Mouse (Mus musculus) lung, embryonic 16.5 days (tissue): ENCODE measurements at regions not wholly inside any gene's neighbourhood (a gene's known extent, or its start where the extent isn't known, plus 50 kb on each side); places are given as distances from the start of the nearest gene placed in this dataset.

Experiments
- ATAC-seq: fragments of 200-750 bp; cut with Nextera tagmentation; 2 replicates; pipeline ENCODE4 v1.8.0; 2017; ENCODE audit warnings: low read depth, mild to moderate bottlenecking, moderate library complexity
- H3K27ac ChIP-seq: fragments of 300-500 bp; sonication (generic); 2 replicates; pipeline ENCODE4 v1.5.1; 2014; ENCODE audit warnings: mild to moderate bottlenecking, control low read depth, low read length
- H3K27me3 ChIP-seq: fragments of 300-500 bp; sonication (generic); 2 replicates; pipeline ENCODE4 v1.6.1; 2014; ENCODE audit warnings: low read depth, low read length, mixed read lengths; ENCODE audit not compliant: control insufficient read depth, insufficient read depth
- H3K36me3 ChIP-seq: fragments of 300-500 bp; sonication (generic); 2 replicates; pipeline ENCODE4 v1.6.1; 2014; ENCODE audit warnings: low read length; ENCODE audit not compliant: control insufficient read depth, insufficient read depth
- H3K4me1 ChIP-seq: fragments of 300-500 bp; sonication (generic); replicated peaks from 2 replicates; pipeline ENCODE4 v1.6.1; 2014; ENCODE audit warnings: low read length, mixed read lengths; ENCODE audit not compliant: control insufficient read depth, insufficient read depth
- H3K4me2 ChIP-seq: fragments of 300-500 bp; sonication (generic); 2 replicates; pipeline ENCODE4 v1.6.1; 2014; ENCODE audit warnings: low read depth, low read length, control low read depth
- H3K4me3 ChIP-seq: fragments of 300-500 bp; sonication (generic); 2 replicates; pipeline ENCODE4 v1.5.1; 2014; ENCODE audit warnings: mild to moderate bottlenecking, low read length, control low read depth
- H3K9ac ChIP-seq: fragments of 300-500 bp; sonication (generic); 2 replicates; pipeline ENCODE4 v1.6.1; 2014; ENCODE audit warnings: low read length, control low read depth
- H3K9me3 ChIP-seq: fragments of 300-500 bp; sonication (generic); 2 replicates; pipeline ENCODE4 v1.6.1; 2016; ENCODE audit warnings: low read length; ENCODE audit not compliant: control insufficient read depth
- WGBS: fragments of 180-500 bp; shearing (Covaris S2); extraction: QIAGEN DNeasy Blood & Tissue Kit; methylation state at CpG from one replicate; pipeline ENCODE4 v1.1.7; 2014; 5-methylcytosine and 5-hydroxymethylcytosine counted together

- no peaks in the 10 kb centered on the region for H3K4me1 ChIP-seq
- H3K9ac ChIP-seq = no peak overlapping the region
- no peak overlapping the region for H3K4me3 ChIP-seq
- H3K9me3 ChIP-seq = no peaks in the 10 kb centered on the region
- H3K27ac ChIP-seq = no peak overlapping the region
- H3K27me3 ChIP-seq = no peaks in the 10 kb centered on the region
- 69% methylated on average over 1 of the region's 1 CpGs for WGBS
- ATAC-seq = no peak
- no peak overlapping the region for H3K4me2 ChIP-seq
- H3K36me3 ChIP-seq = no peaks in the 10 kb centered on the region
Observed at GRCm38 (mm10) chr12:39321453-39321852, 542.3 kb downstream of the Etv1 start.

- Histone ChIP-seq H3K4me2 (no peak overlapping the region), H3K27ac (no peak overlapping the region), H3K27me3 (no peaks in the 10 kb centered on the region), H3K36me3 (no peaks in the 10 kb centered on the region), H3K4me1 (no peaks in the 10 kb centered on the region), H3K9me3 (no peaks in the 10 kb centered on the region), H3K4me3 (no peak overlapping the region), H3K9ac (no peak overlapping the region)
- WGBS = 79% methylated on average over 7 of the region's 7 CpGs
- ATAC-seq = no peak
Observed at GRCm38 (mm10) chr12:39326157-39326556, 547.0 kb downstream of the Etv1 start.

- ATAC-seq = no peak
- H3K4me3 ChIP-seq = no peak overlapping the region
- no peak overlapping the region for H3K27ac ChIP-seq
- no peaks in the 10 kb centered on the region for H3K9me3 ChIP-seq
- no peak overlapping the region for H3K4me2 ChIP-seq
- H3K9ac ChIP-seq = no peak overlapping the region
- no peaks in the 10 kb centered on the region for H3K4me1 ChIP-seq
- no peaks in the 10 kb centered on the region for H3K36me3 ChIP-seq
- 75% methylated on average over 4 of the region's 4 CpGs for WGBS
- H3K27me3 ChIP-seq = no peaks in the 10 kb centered on the region
Observed at GRCm38 (mm10) chr12:39326668-39327299, 547.6 kb downstream of the Etv1 start.

- H3K36me3 ChIP-seq = no peaks in the 10 kb centered on the region
- no peaks in the 10 kb centered on the region for H3K9me3 ChIP-seq
- no peak for ATAC-seq
- no peak overlapping the region for H3K4me3 ChIP-seq
- no peaks in the 10 kb centered on the region for H3K27me3 ChIP-seq
- H3K4me2 ChIP-seq = no peak overlapping the region
- H3K27ac ChIP-seq = no peak overlapping the region
- no peaks in the 10 kb centered on the region for H3K4me1 ChIP-seq
- H3K9ac ChIP-seq = no peak overlapping the region
Observed at GRCm38 (mm10) chr12:39328377-39328776, 549.2 kb downstream of the Etv1 start.

GRCm38 (mm10) chr12:39339101-39339538, 559.9 kb downstream of the Etv1 start:
- no peak overlapping the region for H3K4me2 ChIP-seq
- H3K27me3 ChIP-seq = no peaks in the 10 kb centered on the region
- no peak for ATAC-seq
- no peak overlapping the region for H3K4me3 ChIP-seq
- H3K9ac ChIP-seq = no peak overlapping the region
- no peaks in the 10 kb centered on the region for H3K4me1 ChIP-seq
- no peaks in the 10 kb centered on the region for H3K36me3 ChIP-seq
- H3K9me3 ChIP-seq = no peaks in the 10 kb centered on the region
- H3K27ac ChIP-seq = no peak overlapping the region
- WGBS = 76% methylated on average over 5 of the region's 5 CpGs

- no peak overlapping the region for H3K27ac ChIP-seq
- no peaks in the 10 kb centered on the region for H3K4me1 ChIP-seq
- ATAC-seq = no peak
- no peaks in the 10 kb centered on the region for H3K27me3 ChIP-seq
- H3K36me3 ChIP-seq = no peaks in the 10 kb centered on the region
- no peaks in the 10 kb centered on the region for H3K9me3 ChIP-seq
- no peak overlapping the region for H3K9ac ChIP-seq
- 90% methylated on average over 5 of the region's 5 CpGs for WGBS
- H3K4me3 ChIP-seq = no peak overlapping the region
- no peak overlapping the region for H3K4me2 ChIP-seq
Observed at GRCm38 (mm10) chr12:39341751-39342271, 562.6 kb downstream of the Etv1 start.

GRCm38 (mm10) chr12:39342327-39342726, 563.1 kb downstream of the Etv1 start:
- no peaks in the 10 kb centered on the region for H3K27me3 ChIP-seq
- no peaks in the 10 kb centered on the region for H3K36me3 ChIP-seq
- 91% methylated on average over 9 of the region's 9 CpGs for WGBS
- H3K9me3 ChIP-seq = no peaks in the 10 kb centered on the region
- no peak overlapping the region for H3K9ac ChIP-seq
- no peaks in the 10 kb centered on the region for H3K4me1 ChIP-seq
- no peak overlapping the region for H3K4me3 ChIP-seq
- ATAC-seq = no peak
- no peak overlapping the region for H3K27ac ChIP-seq
- H3K4me2 ChIP-seq = no peak overlapping the region

GRCm38 (mm10) chr12:39371480-39372245, 592.5 kb downstream of the Etv1 start:
- no peaks in the 10 kb centered on the region for H3K27me3 ChIP-seq
- no peak overlapping the region for H3K4me3 ChIP-seq
- H3K4me1 ChIP-seq = no peaks in the 10 kb centered on the region
- no peaks in the 10 kb centered on the region for H3K36me3 ChIP-seq
- H3K9ac ChIP-seq = no peak overlapping the region
- H3K4me2 ChIP-seq = no peak overlapping the region
- no peak for ATAC-seq
- no peak overlapping the region for H3K27ac ChIP-seq
- H3K9me3 ChIP-seq = no peaks in the 10 kb centered on the region

GRCm38 (mm10) chr12:39373721-39374120, 594.5 kb downstream of the Etv1 start:
- ATAC-seq = no peak
- WGBS = 89% methylated on average over 1 of the region's 1 CpGs
- H3K4me2 ChIP-seq = no peak overlapping the region
- H3K27ac ChIP-seq = no peak overlapping the region
- H3K4me3 ChIP-seq = no peak overlapping the region
- no peaks in the 10 kb centered on the region for H3K4me1 ChIP-seq
- H3K9me3 ChIP-seq = no peaks in the 10 kb centered on the region
- H3K36me3 ChIP-seq = no peaks in the 10 kb centered on the region
- H3K27me3 ChIP-seq = no peaks in the 10 kb centered on the region
- H3K9ac ChIP-seq = no peak overlapping the region
